Mouse (Mus musculus) liver, embryonic 13.5 days (tissue): ENCODE results near the gene Rab4a. TPM values are rescaled to one million over a fixed set of nuclear protein-coding genes. Genes with fewer than 3 reads are reported as not detected.
A peak's percentile ranks its signal among the peaks of the same experiment; 100 is the strongest.

Experiments used
- ATAC-seq: fragments of 200-750 bp; cut with Nextera tagmentation; 2 replicates; pipeline ENCODE4 v1.8.0; 2017; ENCODE audit warnings: low read depth, mild to moderate bottlenecking, moderate number of reproducible peaks, moderate library complexity
- DNase-seq: peaks from one replicate; pipeline ENCODE4 v3.0.0; 2022
- H3K27ac ChIP-seq: fragments of 300-500 bp; sonication (generic); 2 replicates; pipeline ENCODE4 v1.5.1; 2015; ENCODE audit warnings: moderate library complexity, mild to moderate bottlenecking, inconsistent platforms
- H3K27me3 ChIP-seq: fragments of 300-500 bp; sonication (generic); 2 replicates; pipeline ENCODE4 v1.6.1; 2015; ENCODE audit warnings: mild to moderate bottlenecking, inconsistent platforms
- H3K36me3 ChIP-seq: fragments of 300-500 bp; sonication (generic); 2 replicates; pipeline ENCODE4 v1.6.1; 2015; ENCODE audit warnings: mild to moderate bottlenecking, inconsistent platforms
- H3K4me1 ChIP-seq: fragments of 300-500 bp; sonication (generic); replicated peaks from 2 replicates; pipeline ENCODE4 v1.6.1; 2015; ENCODE audit warnings: inconsistent platforms
- H3K4me2 ChIP-seq: fragments of 300-500 bp; sonication (generic); 2 replicates; pipeline ENCODE4 v1.6.1; 2015; ENCODE audit warnings: inconsistent platforms, mild to moderate bottlenecking, moderate library complexity
- H3K4me3 ChIP-seq: fragments of 300-500 bp; sonication (generic); replicated peaks from 2 replicates; pipeline ENCODE4 v1.5.1; 2015; ENCODE audit warnings: mild to moderate bottlenecking, inconsistent platforms
- H3K9ac ChIP-seq: fragments of 300-500 bp; sonication (generic); 2 replicates; pipeline ENCODE4 v1.6.1; 2015; ENCODE audit warnings: mild to moderate bottlenecking, inconsistent platforms
- H3K9me3 ChIP-seq: fragments of 300-500 bp; sonication (generic); replicated peaks from 2 replicates; pipeline ENCODE4 v1.6.1; 2016; ENCODE audit warnings: inconsistent platforms
- whole genome bisulfite sequencing: fragments of 180-500 bp; shearing (Covaris S2); methylation state at CpG from one replicate; pipeline ENCODE4 v1.1.7; 2015; ENCODE audit not compliant: insufficient replicate concordance; 5-methylcytosine and 5-hydroxymethylcytosine counted together
- polyA plus RNA-seq: library from polyadenylated mRNA; unstranded; fragments of >200 nt; fragmentation: Nextera tagmentation; extraction: Ambion mirVana; gene quantifications from 2 replicates; pipeline ENCODE4 v1.2.1, GENCODE M21; 2015

Gene Rab4a
- polyA plus RNA-seq, 1 experiment from 2014 or later: 30.8 TPM

GRCm38 (mm10) chr8:123813173-123813891 is 7.5 kb downstream of the Rab4a start:
- Histone ChIP-seq H3K9ac (no peak overlapping the region), H3K4me2 (peak overlapping the region; percentile 17; the same call in 1 of the 2 replicates), H3K4me3 (no peak overlapping the region), H3K36me3 (peaks cover 38% of the 10 kb centered on the region), H3K9me3 (no peaks in the 10 kb centered on the region; the same call in 1 of the 2 replicates), H3K4me1 (peaks cover 64% of the 10 kb centered on the region), H3K27ac (peak overlapping the region; percentile 59), H3K27me3 (no peaks in the 10 kb centered on the region)
- DNase-seq (no peak), ATAC-seq (no peak)
- 70% methylated on average over 16 of the region's 16 CpGs for WGBS

- H3K9me3 ChIP-seq: no peaks in the 10 kb centered on the region; the same call in 1 of the 2 replicates
- H3K36me3 ChIP-seq: peaks cover 38% of the 10 kb centered on the region
- no peak overlapping the region for H3K4me3 ChIP-seq
- H3K4me2 ChIP-seq: peak overlapping the region; percentile 17; the same call in 1 of the 2 replicates
- peak overlapping the region; percentile 59 for H3K27ac ChIP-seq
- WGBS: 78% methylated on average over 4 of the region's 4 CpGs
- DNase-seq: no peak
- H3K9ac ChIP-seq: no peak overlapping the region
- ATAC-seq: no peak
- peaks cover 65% of the 10 kb centered on the region for H3K4me1 ChIP-seq
- no peaks in the 10 kb centered on the region for H3K27me3 ChIP-seq
Measured at GRCm38 (mm10) chr8:123813892-123814266, 8.1 kb downstream of the Rab4a start.

DNA sequence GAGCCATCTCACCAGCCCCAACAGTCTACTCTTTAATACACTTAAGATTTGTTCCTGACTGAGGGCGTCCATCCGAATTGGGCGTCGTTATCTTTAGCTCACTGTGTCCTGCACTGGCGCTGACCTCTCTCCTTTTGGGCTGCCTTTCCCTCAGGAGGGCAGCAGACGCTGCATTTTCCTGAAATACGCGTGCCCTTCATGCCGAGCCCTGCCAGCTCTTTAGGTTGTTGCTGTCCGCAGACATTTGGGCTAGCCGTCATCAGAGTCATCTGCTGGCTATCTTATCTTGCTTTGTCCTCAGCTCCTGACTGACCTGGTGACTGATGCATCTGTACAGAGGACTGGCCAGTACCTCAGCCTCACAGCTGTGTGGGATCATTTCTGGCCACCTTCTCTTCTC is 9.5 kb downstream of the Rab4a start:
- H3K9ac ChIP-seq: no peak overlapping the region
- WGBS: 78% methylated on average over 11 of the region's 11 CpGs
- no peak for ATAC-seq

DNA sequence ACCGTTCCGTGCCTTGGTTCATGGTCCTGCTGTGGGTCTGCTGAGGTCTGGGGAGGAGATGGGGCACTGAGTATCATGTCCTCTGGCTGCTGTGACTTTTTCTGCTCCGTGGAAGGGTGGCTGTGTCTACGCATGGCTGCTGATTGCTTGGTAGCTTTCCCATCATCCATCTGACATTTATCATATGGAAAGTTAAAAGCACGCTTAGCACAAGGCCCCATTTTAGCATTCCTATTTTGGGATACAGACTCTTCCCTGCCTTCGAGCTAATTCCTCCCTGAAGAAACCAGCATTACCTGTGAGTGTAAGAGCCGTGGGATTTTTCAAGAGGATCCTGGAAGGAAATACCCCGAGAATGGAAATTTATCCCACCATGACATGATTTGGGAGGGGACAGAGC is 11.2 kb downstream of the Rab4a start:
- H3K4me3 ChIP-seq: no peak overlapping the region
- H3K36me3 ChIP-seq: peaks cover 28% of the 10 kb centered on the region
- H3K9ac ChIP-seq: no peak overlapping the region
- no peaks in the 10 kb centered on the region; the same call in 1 of the 2 replicates for H3K9me3 ChIP-seq
- no peak for ATAC-seq
- DNase-seq: no peak
- no peak overlapping the region for H3K27ac ChIP-seq
- H3K27me3 ChIP-seq: no peaks in the 10 kb centered on the region
- H3K4me2 ChIP-seq: no peak overlapping the region
- H3K4me1 ChIP-seq: peaks cover 76% of the 10 kb centered on the region
- 89% methylated on average over 8 of the region's 8 CpGs for WGBS

More for the DNA sequence above, 9.5 kb downstream of the Rab4a start:
- Histone ChIP-seq H3K4me1 (peaks cover 71% of the 10 kb centered on the region), H3K36me3 (peaks cover 28% of the 10 kb centered on the region), H3K9me3 (no peaks in the 10 kb centered on the region; the same call in 1 of the 2 replicates), H3K4me3 (no peak overlapping the region), H3K27me3 (no peaks in the 10 kb centered on the region), H3K4me2 (no peak overlapping the region), H3K27ac (no peak overlapping the region)
- no peak for DNase-seq

DNA sequence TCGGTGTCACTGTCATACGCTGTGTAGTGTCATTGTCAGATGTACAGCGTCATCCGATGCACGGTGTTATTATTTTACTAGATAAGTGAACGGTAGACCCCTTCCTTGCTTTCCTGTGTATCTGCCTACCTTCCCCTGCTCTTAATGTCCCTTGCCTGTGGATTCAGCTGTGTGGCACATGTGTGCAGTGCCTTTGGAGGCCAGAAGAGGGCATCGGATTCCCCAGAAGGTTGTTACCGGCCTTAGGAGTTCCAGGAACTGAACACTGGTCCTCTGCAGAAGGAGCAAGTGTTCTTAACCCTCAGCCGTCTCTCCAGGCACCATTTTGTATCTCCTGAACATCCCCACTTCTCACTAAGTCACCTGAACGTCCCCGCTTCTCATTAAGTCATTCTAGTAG is 12.0 kb downstream of the Rab4a start:
- Histone ChIP-seq H3K4me2 (no peak overlapping the region), H3K36me3 (peaks cover 31% of the 10 kb centered on the region), H3K9ac (no peak overlapping the region), H3K4me1 (peaks cover 73% of the 10 kb centered on the region), H3K4me3 (no peak overlapping the region), H3K27me3 (no peaks in the 10 kb centered on the region), H3K9me3 (no peaks in the 10 kb centered on the region; the same call in 1 of the 2 replicates), H3K27ac (no peak overlapping the region)
- ATAC-seq: no peak
- DNase-seq: no peak
- WGBS: 83% methylated on average over 11 of the region's 11 CpGs

- peaks cover 3% of the 10 kb centered on the region; the same call in 1 of the 2 replicates for H3K9me3 ChIP-seq
- ATAC-seq (peak; percentile 73), DNase-seq (no peak)
- no peaks in the 10 kb centered on the region for H3K27me3 ChIP-seq
- H3K4me3 ChIP-seq: peak overlapping the region; percentile 27
- H3K4me2 ChIP-seq: peak overlapping the region; percentile 58
- peaks cover 75% of the 10 kb centered on the region for H3K4me1 ChIP-seq
- peak overlapping the region; percentile 42; the same call in 1 of the 2 replicates for H3K9ac ChIP-seq
- H3K36me3 ChIP-seq: peaks cover 41% of the 10 kb centered on the region
- H3K27ac ChIP-seq: peak overlapping the region; percentile 81
- WGBS: 44% methylated on average over 19 of the region's 19 CpGs
Measured at GRCm38 (mm10) chr8:123819683-123820610, 14.2 kb downstream of the Rab4a start.

DNA sequence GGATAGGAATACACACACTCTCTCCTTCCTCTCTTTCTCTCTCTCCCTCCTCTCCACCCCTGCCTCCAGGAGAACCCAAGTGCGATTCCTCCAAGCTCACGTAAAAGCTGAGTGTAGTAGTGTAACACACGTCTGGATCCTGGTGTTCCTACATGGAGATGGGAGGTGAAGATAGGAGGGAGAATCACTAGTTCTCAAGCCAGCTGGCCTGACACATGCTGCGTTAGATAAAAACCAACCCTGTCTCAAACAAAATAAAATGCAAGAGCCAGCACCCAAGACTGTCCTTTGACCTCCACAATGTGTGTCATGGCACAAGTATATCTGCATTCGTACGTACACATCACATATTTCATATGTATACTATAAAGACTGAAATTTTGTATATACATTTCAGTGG is 15.0 kb downstream of the Rab4a start:
- Histone ChIP-seq H3K36me3 (peaks cover 43% of the 10 kb centered on the region), H3K9me3 (peaks cover 3% of the 10 kb centered on the region; the same call in 1 of the 2 replicates), H3K4me2 (peak overlapping the region; percentile 58), H3K27ac (peak overlapping the region; percentile 81), H3K27me3 (no peaks in the 10 kb centered on the region), H3K9ac (no peak overlapping the region), H3K4me3 (no peak overlapping the region), H3K4me1 (peaks cover 77% of the 10 kb centered on the region)
- ATAC-seq: 0 out of 2 replicates have a peak, but pooled peaks have one; percentile 21
- WGBS: 55% methylated on average over 6 of the region's 6 CpGs
- no peak for DNase-seq

DNA sequence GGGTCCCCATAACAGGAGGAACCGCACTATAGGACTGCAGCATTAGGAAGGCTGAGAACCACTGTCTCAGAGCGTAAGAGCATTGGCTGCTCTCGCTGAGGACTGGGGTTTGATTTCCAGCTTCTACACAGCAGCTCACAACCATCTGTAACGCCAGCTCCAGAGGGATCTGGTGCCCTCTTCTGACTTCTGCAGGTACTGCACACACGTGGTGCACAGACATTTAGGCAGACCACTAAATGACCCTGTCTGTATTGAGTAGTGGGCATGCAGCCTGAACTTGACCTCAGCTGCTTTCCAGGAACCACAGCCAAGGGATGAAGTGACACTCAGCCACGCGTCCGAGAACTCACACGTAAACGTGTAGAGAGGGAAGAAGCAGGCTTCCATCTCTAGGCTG is 17.3 kb downstream of the Rab4a start:
- peaks cover 72% of the 10 kb centered on the region for H3K4me1 ChIP-seq
- H3K4me2 ChIP-seq: peak overlapping the region; percentile 33
- no peak for ATAC-seq
- no peak overlapping the region for H3K9ac ChIP-seq
- no peaks in the 10 kb centered on the region for H3K27me3 ChIP-seq
- DNase-seq: no peak
- H3K4me3 ChIP-seq: no peak overlapping the region
- 0 out of 2 replicates have a peak, but pooled peaks cover 3% of the 10 kb centered on the region for H3K9me3 ChIP-seq
- peak overlapping the region; percentile 82 for H3K27ac ChIP-seq
- WGBS: 56% methylated on average over 10 of the region's 10 CpGs
- peaks cover 49% of the 10 kb centered on the region for H3K36me3 ChIP-seq

DNA sequence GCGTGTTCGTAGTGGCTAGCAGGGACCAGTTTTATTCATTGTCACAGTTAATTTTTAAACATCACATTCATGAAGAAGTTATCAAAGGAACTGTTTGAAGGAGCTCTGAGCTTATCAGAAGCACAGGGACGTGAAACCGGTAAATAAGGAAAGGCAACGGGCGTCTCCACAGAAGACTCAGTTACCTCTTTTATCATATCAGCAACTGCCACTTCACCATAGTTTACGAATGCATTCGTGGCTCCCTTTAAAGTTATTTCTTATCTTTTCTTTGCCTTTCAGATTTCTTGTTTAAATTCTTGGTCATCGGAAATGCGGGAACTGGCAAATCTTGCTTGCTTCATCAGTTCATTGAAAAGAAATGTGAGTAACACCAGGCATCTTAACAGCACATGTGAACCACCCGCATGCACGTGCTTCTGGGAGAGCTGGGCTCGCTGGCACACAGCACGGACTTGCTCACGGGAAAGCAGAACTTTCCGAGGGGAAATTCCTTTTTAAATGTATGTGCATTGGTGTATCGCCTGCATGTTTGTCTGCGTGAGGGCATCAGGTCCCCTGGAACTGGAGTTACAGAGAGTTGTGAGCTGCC is 17.8 kb downstream of the Rab4a start:
- H3K4me1 ChIP-seq: peaks cover 68% of the 10 kb centered on the region
- peaks cover 55% of the 10 kb centered on the region for H3K36me3 ChIP-seq
- no peak for DNase-seq
- H3K9ac ChIP-seq: no peak overlapping the region
- H3K4me2 ChIP-seq: peak overlapping the region; percentile 33
- no peaks in the 10 kb centered on the region for H3K27me3 ChIP-seq
- H3K9me3 ChIP-seq: 0 out of 2 replicates have a peak, but pooled peaks cover 3% of the 10 kb centered on the region
- no peak overlapping the region for H3K4me3 ChIP-seq
- H3K27ac ChIP-seq: peak overlapping the region; percentile 82
- ATAC-seq: peak; percentile 60
- 30% methylated on average over 18 of the region's 18 CpGs for WGBS

GRCm38 (mm10) chr8:123826001-123826400 is 20.2 kb downstream of the Rab4a start:
- H3K27ac ChIP-seq: no peak overlapping the region
- DNase-seq: no peak
- H3K9me3 ChIP-seq: 0 out of 2 replicates have a peak, but pooled peaks cover 3% of the 10 kb centered on the region
- no peaks in the 10 kb centered on the region for H3K27me3 ChIP-seq
- no peak for ATAC-seq
- H3K4me2 ChIP-seq: no peak overlapping the region
- 71% methylated on average over 9 of the region's 9 CpGs for WGBS
- H3K9ac ChIP-seq: no peak overlapping the region
- no peak overlapping the region for H3K4me3 ChIP-seq
- H3K36me3 ChIP-seq: peaks cover 77% of the 10 kb centered on the region
- peaks cover 44% of the 10 kb centered on the region for H3K4me1 ChIP-seq

DNA sequence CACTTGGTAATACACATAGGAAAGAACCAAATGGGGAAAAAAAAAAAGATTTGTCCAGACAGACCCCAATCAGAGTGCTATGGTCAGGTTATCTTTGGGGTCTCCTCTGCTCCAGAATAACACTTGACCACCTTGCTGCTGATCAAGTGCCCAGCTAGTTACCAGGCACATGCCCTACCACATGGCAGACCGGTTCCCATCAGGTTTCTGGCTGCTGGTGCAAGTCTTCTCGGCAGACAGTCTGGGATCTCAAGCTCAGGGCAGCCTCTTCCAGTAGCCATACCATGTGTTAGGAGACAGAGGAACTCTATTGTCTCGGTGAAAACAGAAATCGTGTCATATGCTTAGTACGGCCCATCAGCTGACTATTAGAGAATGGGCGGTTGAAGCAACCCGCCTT is 21.0 kb downstream of the Rab4a start:
- 79% methylated on average over 7 of the region's 7 CpGs for WGBS
- ATAC-seq (no peak), DNase-seq (no peak)
- Histone ChIP-seq H3K4me3 (no peak overlapping the region), H3K4me2 (no peak overlapping the region), H3K9me3 (0 out of 2 replicates have a peak, but pooled peaks cover 3% of the 10 kb centered on the region), H3K4me1 (peaks cover 37% of the 10 kb centered on the region), H3K27ac (no peak overlapping the region), H3K9ac (no peak overlapping the region), H3K36me3 (peaks cover 82% of the 10 kb centered on the region), H3K27me3 (no peaks in the 10 kb centered on the region)
